Mouse (Mus musculus): ENCODE data around the gene Tigar.
A peak's percentile ranks its signal among the peaks of the same experiment; 100 is the strongest.

The Tigar gene

DNA sequence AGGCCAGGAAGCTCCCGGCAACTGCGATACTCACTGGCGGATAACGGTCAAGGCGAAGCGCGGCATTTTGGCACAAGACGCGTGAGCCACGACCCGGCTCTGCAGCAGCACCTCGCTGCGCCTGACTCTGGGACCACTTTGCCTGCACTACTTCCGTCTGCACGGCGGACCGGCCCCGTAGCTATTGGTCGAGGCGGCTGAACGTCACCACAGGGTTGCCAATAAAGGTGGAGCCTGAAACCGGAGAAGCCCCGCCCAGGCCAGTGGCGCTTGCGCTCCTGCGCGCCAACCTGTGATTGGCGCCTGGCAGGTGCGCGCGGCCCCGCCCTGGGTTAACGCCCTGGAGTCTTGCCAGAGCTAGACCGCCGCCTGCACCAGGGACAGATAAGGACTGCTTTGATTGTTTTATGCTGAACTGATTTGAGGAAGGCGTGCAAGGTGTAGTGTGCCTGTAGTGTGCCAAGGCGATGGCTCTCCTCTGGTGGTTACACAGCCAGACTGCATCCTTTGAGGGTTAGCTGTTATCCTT, at the start of gene Tigar:
Gene Tigar, minus strand, starts transcription at position 156 of the 529 bp plus-strand sequence.
- DNase-seq (ENCODE audit: low spot score in 2 of 2) = peak; percentile 89 to 92

DNA sequence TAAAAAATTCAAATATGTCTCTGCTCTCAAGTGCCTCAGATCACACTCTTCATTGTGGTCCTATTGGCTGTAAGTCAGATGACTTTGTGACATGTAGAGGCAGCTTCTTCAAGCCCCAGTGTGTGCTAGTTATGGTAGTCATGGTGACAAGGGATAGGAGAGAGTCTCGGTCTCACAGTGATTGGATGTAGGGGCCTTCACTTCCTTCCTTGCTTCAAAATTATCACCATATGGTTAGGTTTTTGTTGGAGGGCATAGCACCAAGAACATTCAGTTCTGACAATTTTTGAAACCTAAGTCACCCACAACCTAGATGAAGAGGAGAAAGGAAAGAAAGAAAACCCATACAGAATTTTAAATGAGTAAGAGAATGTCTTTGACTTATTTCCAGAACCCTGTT, 48.0 kb upstream of the Tigar start:
- no peak for DNase-seq (ENCODE audit: low spot score in 2 of 2)

DNA sequence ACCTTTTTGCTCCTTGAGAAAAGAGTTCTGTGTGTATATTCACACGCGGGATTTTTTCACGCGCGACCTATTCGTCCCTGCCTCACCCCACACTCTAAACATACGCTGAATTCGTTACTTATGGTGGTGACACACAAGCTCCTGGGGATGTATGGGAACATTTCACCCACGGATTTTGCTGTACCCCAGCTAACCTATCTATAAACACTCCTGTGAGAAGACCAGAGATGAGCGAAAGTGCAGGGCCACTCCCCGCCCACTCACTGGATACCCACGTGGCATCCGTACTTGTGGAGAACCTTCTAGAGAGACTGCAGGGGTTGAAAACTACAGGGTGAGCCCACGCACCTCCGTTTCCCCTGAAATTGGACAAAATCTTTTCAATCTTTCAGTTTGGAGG, 46.1 kb upstream of the Tigar start:
- no peak for DNase-seq (ENCODE audit: low spot score in 2 of 2)

DNA sequence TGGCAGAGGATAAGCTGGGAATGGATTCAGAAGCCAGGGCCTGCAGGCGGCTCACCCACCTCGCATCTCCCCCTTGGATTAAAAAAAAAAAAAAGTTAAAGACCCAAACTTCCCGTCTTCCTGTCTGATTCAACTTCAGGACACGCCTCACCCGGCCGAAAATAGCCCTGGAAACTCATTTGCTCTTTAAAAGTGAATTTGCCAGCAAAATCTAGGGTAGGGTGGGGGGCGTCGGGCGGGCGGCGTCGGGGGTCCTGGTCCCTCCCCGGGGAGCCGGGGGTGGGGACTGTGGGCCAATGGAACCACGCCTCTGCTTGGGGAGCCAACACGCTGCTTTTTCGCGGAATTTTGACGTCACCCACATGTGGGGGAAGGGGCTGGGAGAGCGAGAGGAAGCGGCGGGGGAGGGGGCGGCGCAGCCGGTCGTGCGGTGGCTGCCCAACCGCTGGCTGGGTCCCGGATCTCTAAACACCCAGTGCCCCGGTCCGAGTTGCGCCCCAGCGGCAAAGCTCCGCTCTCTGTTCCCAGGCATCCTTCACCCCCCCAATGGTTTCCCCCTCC, 45.4 kb upstream of the Tigar start:
- no peak for DNase-seq (ENCODE audit: low spot score in 2 of 2)

DNA sequence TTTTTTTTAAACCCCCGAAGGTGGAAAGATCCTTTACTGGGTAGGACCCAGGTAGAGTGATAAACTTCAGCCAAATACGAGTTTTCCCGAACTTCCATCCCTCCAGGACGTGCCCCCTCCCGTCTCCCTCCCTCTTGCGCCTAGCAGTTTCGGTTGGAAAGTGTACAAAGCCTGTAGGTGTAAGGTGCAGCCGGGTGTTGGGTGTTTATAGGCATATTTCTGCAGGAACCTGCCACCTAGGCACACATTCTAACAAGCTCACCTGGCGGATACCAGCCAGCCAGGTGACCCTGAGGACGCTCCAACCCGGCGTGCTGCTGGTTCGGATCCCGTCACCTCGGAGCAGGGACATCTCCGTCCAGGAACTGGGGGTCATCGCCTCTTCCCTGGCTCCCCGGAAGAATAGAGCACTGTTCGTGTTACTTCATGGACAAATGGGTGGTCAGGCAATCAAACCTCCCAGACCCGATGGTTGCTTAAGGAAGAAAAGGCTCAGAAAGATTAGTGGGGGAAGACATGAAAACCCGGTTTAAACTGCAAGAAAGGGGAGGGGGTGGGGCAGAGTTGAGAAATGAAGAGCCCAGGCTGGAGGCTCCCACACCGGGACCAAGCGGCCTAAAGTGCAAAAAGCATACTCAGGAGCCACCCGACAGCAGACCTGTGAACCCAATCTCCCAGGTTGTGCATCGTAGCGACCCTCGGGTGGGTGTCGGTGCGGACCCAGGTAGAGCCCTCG, 44.8 kb upstream of the Tigar start:
- DNase-seq (ENCODE audit: low spot score in 2 of 2) = no peak

DNA sequence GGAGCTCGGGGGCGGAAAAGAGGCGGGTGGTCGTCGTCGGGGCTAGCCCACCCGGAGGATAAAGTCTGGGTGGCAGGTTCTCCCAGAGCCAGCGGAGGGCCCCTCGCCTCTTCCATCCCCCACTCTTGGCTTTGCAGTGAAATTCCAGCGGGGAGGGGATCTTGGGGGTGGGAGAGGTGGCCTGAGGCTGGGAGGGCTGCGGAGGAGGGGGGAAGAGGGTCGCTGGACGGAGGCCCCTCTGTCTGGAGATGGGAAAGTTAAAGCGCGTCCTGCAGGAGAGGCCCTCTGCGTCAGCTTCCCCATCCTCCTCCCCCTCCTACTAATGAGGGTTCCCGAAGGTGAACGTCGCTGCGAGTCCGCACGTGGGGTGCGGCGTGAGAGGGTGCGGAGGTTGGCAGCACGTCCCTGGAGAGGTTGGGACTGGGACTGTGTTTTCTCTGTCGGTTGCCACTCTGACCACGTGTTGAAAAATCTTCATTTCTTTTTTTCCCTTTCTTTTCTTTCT, 44.0 kb upstream of the Tigar start:
- no peak for DNase-seq (ENCODE audit: low spot score in 2 of 2)

DNA sequence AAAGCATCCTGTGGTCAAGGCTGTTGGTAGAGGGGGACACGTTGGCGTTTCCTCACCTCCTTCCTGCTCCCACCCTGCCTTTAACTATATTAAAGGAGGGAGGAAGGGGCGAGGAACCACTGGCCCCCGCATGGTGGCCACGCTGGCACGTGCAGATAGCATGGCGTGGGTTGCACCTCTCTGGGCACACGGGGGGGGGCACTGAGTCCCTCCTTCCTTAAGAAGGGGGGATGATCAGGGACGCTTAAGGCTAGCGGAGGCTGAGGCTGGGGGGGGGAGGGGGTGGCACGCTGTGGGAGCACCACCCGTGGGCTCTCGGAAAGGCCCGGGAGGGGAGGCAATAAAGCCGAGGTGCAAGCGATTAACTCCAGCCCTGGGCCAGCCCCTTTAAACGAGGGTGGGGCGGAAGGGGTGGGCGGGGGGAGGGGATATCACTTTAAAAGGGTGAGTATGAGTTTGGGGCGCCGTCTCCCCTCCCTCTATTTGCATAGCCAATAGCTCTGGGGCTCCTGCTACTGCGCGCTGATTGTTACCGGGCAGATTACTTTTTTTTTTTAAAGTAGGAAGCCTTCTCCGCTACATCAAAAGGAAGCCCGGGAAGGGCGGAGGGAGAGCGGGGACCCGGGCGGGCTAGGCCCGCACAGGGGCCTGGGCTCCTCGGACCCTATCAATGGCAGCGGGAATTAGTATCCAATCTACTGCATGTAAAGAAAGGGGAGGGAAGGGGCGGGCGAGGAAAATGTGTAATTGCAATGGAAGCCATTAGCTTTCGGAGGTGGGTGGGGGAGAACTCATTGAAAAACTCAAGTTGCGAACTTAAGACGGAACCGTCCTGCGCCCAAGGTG, 43.0 kb upstream of the Tigar start, which contains the start of gene Ccnd2:
Gene Ccnd2, minus strand, starts transcription at position 88 of the 846 bp plus-strand sequence.
- peak in 1 of 2 experiments; percentile 69 for DNase-seq (ENCODE audit: low spot score in 2 of 2)

DNA sequence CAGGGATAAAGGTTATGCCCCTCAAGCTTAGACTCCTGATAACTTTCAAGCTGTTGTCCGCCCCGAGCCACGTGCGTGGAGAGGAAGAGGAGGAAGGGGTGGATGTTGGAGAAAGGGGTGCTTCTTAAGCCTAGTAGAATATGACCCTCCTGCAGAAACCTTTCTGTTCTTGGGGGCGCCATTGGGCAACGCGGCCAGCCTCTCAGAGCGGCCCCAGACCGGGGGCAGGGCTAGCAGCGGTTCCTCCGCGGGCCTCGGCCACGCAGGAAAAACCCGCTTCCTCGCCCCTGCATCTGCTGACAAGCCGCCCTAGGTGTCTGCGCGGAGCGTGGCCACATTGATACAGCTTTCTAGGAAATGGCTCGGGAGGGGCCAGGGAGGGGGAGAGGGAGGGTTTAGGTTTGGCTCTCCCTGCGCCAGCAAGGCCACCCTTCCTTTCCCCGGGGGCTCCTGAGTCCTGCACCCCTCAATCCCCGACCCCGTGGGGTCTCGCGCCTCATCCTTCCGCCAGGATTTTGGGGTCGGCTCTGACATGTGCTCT, 42.3 kb upstream of the Tigar start:
- no peak for DNase-seq (ENCODE audit: low spot score in 2 of 2)

DNA sequence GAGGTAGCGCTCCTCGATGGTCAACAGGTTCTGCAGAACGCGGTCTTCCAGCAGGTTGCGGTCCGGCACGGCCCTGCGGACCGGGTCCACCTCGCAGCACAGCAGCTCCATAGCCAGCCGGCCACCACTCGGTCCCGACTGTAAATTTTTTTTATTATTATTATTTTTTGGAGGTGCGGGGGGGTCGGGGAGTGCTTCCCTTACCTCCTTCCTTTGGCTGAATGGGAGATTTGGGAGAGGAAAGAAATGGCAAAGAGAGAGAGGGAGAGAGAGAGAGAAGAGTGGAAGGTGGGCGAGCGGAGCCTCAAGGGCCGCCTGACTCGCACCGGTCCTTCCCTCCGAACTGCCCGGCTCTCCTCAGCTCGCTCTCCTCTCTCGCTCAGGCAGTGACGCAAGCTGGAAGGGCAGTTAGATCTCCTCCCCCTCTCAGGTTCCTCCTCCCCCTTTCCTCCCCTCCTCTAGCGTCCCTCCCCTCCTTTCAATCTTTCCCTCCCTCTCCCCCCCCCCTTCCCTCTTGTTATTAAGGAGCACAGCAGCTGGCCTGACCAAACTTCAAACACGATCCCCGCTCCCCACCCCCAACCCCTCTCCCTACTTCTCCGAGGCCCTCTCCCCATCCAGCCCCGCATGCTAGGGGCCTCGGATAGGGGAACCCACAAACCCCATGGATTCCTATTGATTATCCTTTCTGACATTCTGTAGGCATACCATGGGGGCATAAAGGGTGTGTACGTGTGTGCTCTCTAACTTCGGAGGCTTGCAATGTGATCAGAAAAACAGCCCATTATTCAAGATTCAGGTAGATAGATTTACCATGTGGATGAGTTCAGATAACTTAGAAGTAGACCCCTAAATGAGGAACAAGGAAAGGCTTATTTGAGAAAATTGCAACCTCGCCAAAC, 41.6 kb upstream of the Tigar start:
- DNase-seq (ENCODE audit: low spot score in 2 of 2) = peak in 1 of 2 experiments; percentile 80

DNA sequence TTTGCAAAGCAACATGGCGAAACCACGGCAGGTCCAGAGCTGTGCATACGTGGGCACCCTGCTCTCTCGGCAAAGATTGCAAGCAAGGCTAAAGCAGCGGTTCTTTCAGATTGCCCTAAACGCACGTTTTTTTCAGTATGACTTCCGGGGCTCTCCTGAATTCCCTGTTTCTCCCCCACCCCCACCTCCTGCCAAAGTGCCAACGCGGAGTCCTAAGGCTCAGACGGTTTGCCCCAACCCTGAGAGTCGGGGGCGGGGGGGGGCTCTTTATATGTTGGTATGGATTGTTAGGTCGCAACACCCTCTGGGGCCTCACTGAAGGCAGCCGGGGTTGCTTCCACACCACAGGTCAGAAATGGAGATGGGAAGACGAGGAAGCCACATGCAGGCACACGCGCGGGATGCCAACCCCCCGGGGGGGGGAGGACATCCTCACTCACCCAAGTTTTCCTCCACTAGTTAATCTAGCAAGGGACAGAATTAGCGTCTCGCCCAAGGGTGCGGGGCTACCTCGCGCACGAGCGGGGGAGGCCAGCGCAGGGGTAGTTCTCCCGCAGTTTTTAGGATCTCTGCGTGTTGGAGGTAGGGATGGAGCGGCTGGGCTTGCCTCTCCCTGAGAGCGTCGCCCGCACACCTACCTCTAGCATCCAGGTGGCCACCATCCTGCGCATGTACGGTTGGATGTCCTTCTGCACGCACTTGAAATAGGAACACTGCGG, 40.7 kb upstream of the Tigar start:
- DNase-seq (ENCODE audit: low spot score in 2 of 2) = no peak

DNA sequence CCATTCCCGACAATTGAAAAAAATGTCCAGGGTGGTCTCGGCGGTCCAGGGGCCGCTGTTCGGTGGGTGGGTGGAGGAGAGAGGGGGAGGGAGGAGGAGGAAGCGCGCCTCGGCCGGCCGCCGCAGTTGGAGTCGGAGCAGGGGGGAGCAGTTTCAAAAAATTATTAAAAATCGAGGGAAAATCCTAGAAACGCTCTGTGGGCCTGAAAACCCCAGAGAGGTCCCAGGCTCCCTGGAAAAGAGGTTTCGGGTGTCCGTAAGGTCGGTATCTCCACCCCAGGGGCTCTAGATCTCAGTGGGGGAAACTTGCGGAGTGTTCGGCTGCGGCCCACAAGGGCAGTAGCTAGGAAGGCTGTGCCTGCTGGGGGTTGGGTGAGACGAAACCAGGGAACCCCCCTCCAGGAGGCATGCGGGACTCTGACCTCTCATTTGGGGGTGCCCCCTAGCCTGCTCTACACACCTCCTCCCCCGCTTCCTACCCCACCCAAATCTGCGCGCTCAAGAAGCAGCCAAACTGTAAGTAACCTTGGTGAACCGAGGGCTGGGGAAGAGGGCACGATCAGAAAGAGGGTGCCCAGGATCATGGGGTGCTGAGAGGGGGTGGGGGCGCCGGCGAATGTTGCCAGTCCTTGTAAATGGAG, 40.1 kb upstream of the Tigar start:
- no peak for DNase-seq (ENCODE audit: low spot score in 2 of 2)

DNA sequence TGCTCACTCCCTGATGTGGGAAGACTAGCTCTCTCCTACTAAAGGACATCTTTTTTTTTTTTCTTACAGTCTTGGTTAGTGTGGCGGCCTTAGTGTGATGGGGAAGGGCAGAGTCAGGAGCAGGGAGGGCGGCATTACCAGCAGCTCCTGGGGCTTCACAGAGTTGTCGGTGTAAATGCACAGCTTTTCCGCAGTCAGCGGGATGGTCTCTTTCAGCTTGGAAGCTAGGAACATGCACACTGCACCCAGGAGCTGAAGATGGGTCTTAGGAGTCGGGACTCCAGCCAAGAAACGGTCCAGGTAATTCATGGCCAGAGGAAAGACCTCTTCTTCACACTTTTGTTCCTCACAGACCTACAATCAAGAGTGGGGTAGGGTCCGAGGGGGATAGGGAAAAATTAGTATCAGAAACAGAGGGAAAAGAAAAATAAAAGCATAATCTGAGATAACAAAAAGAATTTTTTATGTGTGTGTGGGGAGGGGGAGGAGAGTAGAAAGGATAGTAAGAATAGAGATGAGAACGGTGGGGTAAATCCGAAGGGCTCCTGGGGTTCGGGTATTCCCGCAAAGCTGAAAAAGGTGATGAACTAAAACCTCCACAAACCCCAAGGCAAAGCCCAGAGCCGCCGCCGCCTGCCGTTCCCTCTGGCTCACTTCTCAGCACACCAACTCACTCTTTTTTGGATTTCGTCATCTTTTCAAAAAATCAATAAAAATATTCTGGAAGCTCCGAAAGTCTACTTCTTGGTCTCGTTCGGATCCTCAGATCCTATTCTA, 39.4 kb upstream of the Tigar start:
- DNase-seq (ENCODE audit: low spot score in 2 of 2) = no peak

DNA sequence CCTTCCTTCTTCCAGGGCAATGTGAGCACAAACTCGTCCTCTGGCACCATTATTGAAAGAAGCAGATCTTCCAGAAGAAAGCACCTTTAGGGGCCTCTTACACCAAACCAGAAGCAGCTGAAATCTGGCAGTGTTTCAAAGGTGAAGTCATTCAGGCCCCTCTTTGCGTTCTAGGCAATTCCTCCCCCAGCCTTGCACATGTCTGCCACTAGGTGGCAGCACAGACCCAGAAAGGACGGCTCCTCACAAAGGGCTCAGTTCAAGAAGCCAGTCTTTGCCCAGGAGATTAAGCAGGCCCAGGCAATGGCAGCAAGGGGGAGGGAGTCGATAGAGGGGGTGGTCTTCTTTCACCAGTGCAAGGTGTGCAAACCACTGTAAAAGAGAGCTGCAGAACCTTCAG, 38.3 kb upstream of the Tigar start:
- DNase-seq (ENCODE audit: low spot score in 2 of 2) = peak; percentile 75 to 83

DNA sequence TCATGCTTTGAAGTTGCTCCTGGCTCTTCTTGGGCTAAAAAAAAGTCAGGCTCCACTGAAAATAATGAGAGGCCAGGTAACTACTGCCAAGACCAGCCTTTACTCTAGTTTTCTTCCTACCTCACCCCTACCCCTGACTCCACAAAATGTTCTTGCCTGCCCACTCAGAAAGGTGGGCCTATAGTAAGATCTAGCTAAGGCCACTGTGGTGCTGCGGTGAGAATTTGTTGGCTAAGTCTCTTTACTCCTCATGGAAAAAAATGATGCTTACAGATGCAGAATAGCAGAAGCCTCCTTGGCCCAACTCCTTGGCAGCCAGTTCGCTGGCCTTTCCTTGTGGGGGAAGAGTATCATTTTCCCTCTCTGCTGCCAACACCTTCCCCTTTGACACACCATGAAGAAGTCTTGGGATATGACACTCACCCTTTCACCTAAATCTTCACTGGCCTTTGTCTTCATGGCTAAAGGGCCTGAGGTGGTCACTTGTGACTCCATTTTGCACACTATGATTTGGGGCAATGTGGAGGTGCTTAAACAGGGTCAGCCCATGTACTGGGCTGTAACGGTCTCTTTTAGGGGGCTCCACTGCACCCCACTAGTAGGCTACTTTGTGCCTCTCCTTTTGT, 37.1 kb upstream of the Tigar start:
- no peak for DNase-seq (ENCODE audit: low spot score in 2 of 2)

DNA sequence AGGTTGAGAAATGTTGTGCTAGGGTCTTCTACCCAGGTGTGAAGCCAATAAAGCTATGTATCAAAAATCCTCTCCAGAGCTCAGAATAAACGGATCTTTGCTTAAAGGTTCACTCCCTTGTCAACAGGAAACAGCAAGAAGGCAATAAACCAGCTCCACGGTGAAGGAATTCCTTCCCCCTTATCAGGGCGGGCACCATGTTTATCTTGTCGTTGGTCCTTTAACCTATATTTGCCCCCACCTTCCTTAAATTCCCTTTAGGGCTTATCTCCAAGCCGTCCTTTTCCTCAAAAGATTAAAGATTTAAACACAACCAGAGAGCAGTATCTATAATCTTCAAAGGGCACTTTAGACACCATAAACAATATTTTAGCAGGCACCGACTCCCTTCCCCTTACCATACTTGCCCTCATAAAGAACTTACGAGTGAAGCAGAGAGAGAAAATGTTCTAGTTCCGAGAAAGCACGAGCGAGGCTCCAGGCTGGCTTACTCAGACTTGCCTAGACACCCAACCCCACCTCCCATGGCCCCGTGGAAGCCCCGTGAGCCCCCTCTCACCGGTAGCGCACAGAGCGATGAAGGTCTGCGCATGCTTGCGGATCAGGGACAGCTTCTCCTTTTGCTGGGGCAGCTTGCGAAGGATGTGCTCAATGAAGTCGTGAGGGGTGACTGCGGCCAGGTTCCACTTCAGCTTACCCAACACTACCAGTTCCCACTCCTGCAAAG, 36.3 kb upstream of the Tigar start:
- no peak for DNase-seq (ENCODE audit: low spot score in 2 of 2)

DNA sequence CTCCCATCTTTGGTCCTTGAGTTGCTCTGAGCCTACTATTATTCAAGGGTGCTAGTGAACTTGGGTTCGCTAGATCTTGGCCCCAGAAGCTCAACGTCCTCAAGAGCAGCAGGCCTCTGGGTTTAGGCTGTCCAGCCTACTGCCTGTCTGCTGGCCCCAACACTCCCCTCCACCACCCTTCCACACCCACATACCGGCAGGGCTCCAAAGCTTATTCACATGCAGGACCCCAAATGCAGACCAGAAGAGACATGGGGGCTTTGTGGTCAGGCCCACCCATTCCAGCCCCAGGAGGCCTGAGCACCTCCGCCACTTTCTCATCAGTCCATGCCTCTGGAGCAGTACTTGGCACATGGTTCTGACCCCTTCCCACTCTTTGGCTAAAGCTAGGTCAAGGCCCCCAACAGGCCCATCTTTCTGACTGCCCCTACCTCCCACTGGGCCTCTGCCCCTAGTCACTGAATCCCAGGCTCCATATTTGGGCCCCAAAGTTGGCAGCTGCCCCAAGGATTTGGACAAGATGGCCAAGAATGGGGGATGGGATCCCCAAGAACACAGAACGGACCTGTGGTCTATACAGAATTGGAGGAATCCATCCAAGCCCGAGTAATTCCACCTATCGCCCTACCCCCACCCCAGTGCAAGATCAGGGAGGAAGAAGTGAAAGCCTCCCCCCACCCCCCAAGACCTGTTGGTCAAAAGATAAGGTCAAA, 34.4 kb upstream of the Tigar start:
- DNase-seq (ENCODE audit: low spot score in 2 of 2) = no peak

DNA sequence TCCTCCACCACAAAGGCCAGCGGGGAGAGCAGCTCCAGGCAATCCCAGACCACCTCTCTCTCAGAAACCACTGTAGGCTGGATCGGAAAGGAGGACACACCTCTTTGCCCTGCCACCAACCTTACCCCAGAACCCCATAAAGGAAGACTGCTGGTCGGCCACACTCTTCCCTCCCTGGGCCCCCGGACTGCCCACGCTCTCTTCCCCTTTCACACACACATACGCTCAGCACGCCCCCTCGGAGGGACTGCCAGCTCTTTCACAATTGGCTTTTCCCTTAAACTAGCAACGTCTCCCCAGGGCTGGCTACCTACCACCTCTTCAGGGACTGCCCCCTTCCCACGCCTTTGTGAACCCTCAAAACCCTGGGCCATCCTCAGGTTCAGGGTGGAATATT, 33.8 kb upstream of the Tigar start:
- no peak for DNase-seq (ENCODE audit: low spot score in 2 of 2)

All from urinary bladder, postnatal 36 days (tissue).